Mouse (Mus musculus): Measurements from ENCODE around the gene Kdm2a. TPM values are rescaled to one million over a fixed set of nuclear protein-coding genes. Genes with fewer than 3 reads are reported as not detected.

The Kdm2a gene
- total and polyA plus RNA-seq, 3 experiments: 17.3 to 51.9 (median 23.1) TPM

DNA sequence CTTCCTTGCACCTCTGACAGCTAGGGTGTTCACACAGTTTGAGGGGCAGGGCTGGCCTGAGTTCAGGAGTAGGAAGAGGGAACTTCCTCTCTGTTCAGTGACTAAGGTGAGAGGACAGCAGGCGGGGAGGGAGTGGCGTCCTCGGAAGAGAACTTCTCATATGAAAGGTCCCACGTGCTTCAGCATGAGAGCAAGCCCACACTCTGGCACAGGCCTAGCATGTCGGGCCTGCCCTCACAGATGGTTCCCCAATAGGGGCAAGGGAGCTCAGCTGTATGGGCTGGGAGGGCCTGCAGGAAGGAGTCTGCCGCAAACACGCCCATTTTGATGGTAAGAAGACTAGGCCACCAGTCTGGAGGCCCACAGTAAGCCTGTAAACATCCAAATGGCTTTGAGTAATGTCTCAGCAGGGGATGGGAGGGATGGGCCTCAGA lies 97.8 kb downstream of the Kdm2a start (continued):
- no peak for TF ChIP-seq NELFE (IDR thresholded peaks at IDR 0.05; ENCODE audit: low read depth, low read length)
- no peak for TF ChIP-seq ZC3H11A (IDR thresholded peaks at IDR 0.05; ENCODE audit: low read depth, low read length)
- no peak for TF ChIP-seq JUND (conservative IDR thresholded peaks at IDR 0.05; ENCODE audit: low read depth, low read length)
- no peak for TF ChIP-seq GABPA (IDR thresholded peaks at IDR 0.05; ENCODE audit: insufficient replicate concordance, low read depth, low read length)
- TF ChIP-seq BHLHE40 (IDR thresholded peaks at IDR 0.05; ENCODE audit: low read depth, low read length): peak; percentile 95
- TF ChIP-seq USF2 (conservative IDR thresholded peaks at IDR 0.05; ENCODE audit: low read depth, low read length): 0 out of 2 replicates have a peak, but pooled peaks have one; percentile 19
- TF ChIP-seq MAZ (IDR thresholded peaks at IDR 0.05; ENCODE audit: low read depth, low read length): peak; percentile 54
- peak; percentile 94 for TF ChIP-seq MAX (IDR thresholded peaks at IDR 0.05; ENCODE audit: low read length)
- TF ChIP-seq TBP (conservative IDR thresholded peaks at IDR 0.05; ENCODE audit: low read depth, low read length): peak; percentile 80; the same call in 1 of the 2 replicates
- no peak for TF ChIP-seq IRF4 (IDR thresholded peaks at IDR 0.05; ENCODE audit: low read depth, low read length)
- peak; percentile 64 for TF ChIP-seq POLR2A (IDR thresholded peaks at IDR 0.05; ENCODE audit: low read depth, low read length)
- peak; percentile 85; the same call in 1 of the 2 replicates for TF ChIP-seq UBTF (IDR thresholded peaks at IDR 0.05; ENCODE audit: low read depth, low read length)
- no peak for TF ChIP-seq ZNF384 (IDR thresholded peaks at IDR 0.05; ENCODE audit: low read depth, low read length)
- no peak for TF ChIP-seq MAFK (IDR thresholded peaks at IDR 0.05; ENCODE audit: insufficient replicate concordance, low read length)
- no peak for TF ChIP-seq USF1 (IDR thresholded peaks at IDR 0.05; ENCODE audit: low read depth, low read length)
- TF ChIP-seq ELF1 (IDR thresholded peaks at IDR 0.05; ENCODE audit: low read depth, low read length): peak; percentile 49
- no peak for TF ChIP-seq KAT2A (IDR thresholded peaks at IDR 0.05; ENCODE audit: insufficient replicate concordance, low read length)
- peak; percentile 96 for TF ChIP-seq MYC (IDR thresholded peaks at IDR 0.05; ENCODE audit: low read depth, low read length)
- no peak for TF ChIP-seq NRF1 (IDR thresholded peaks at IDR 0.05; ENCODE audit: low read depth, low read length)

DNA sequence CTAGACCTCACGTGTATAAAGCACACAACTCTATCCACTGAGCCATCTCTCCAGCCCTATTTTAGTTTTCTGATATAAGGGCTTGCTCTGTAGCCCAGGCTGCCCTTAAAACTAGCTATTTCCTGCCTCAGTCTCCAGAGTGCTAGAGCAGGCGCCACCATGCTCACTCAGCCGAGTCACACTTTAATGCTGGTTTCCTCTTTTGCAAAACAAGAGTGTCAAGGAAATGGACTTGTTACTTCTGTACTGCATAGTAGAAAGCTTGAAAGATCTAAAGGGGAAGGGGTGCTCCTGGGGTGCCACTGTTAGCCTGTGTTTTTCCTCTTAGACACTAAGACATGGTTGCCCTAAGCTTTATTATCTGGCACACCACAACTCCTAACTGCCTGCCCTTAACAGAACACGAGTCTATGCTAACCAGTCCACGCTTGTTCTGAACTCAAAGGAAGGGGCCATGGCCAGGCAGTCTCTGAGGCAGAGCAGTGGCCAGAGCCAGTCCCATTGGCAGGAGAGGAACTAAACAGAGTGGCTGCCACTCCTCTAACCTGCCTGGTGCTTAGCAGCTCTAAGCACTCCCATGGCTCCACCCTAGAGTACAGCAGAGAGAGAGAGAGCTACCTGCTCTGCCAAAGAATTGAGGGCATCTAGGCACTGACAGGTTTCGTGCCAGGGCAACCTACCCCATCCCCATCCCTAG lies 98.4 kb downstream of the Kdm2a start:
- TF ChIP-seq HCFC1 (IDR thresholded peaks at IDR 0.05; ENCODE audit: low read depth, low read length): no peak
- TF ChIP-seq CHD1 (IDR thresholded peaks at IDR 0.05; ENCODE audit: low read depth, low read length): 0 out of 2 replicates have a peak, but pooled peaks have one; percentile 32
- H3K4me1 ChIP-seq (ENCODE audit: control insufficient read depth in 1 of 2, insufficient read depth in 2 of 2): peaks cover 49 to 87% of the 10 kb centered on the region in 2 experiments
- peak overlapping the region; percentile 97 for H3K27ac ChIP-seq (ENCODE audit: insufficient read depth, low read depth)
- peak overlapping the region; percentile 92 for H3K4me2 ChIP-seq (ENCODE audit: insufficient read depth, low read depth, poor library complexity, severe bottlenecking)
- H3K36me3 ChIP-seq (replicated peaks in 1 of 2; ENCODE audit: control insufficient read depth in 1 of 2, insufficient read depth in 1 of 2, low read length in 1 of 2): peaks cover 30 to 64% of the 10 kb centered on the region in 2 experiments
- H3K27me3 ChIP-seq (replicated peaks): no peaks in the 10 kb centered on the region
- in situ Hi-C loops (cut with MboI; ENCODE audit: low pct_ligation_motif_present, low pct_unique_long_range_greater_than_20kb, low sequenced_read_pairs) (no loop called here), dilution Hi-C loops (cut with MboI; ENCODE audit: extremely low pct_ligation_motif_present, extremely low pct_unique_long_range_greater_than_20kb, low sequenced_read_pairs) (no loop called here)
- no peaks in the 10 kb centered on the region for H3K9me3 ChIP-seq (replicated peaks; ENCODE audit: low read length)
- H3K9ac ChIP-seq (ENCODE audit: insufficient read depth, low read depth): peak overlapping the region; percentile 21; the same call in 1 of the 2 replicates
- H3K4me3 ChIP-seq (replicated peaks in 1 of 3; ENCODE audit: low read depth in 2 of 3, low read length in 2 of 3, poor library complexity in 1 of 3): peak overlapping the region; percentile 24 to 28 (median 27)
- no peak for DNase-seq (ENCODE audit: extremely low read depth)
- H3K79me2 ChIP-seq (replicated peaks; ENCODE audit: control insufficient read depth, extremely low read depth, insufficient read depth, poor library complexity, severe bottlenecking): peaks cover 92% of the 10 kb centered on the region
